Mouse (Mus musculus): ENCODE measurements around the gene Ergic2. TPM values are rescaled to one million over a fixed set of nuclear protein-coding genes. Genes with fewer than 3 reads are reported as not detected.

The Ergic2 gene
- 46.8 and 49.8 TPM in 2 replicates for polyA plus RNA-seq (2012; rRNA removed)

GRCm38 (mm10) chr6:148211897-148212680 lies at the start of gene Ergic2:
TSS of gene Ergic2 (minus strand) at chr6:148212374.

Other genes starting within 250 kb of the Ergic2 start
- gene Far2, start 165.1 kb downstream of the Ergic2 start, polyA plus RNA-seq (2012; rRNA removed) = 0.56 and 1.1 TPM in 2 replicates
- gene Tmtc1, start 232.0 kb upstream of the Ergic2 start, polyA plus RNA-seq (2012; rRNA removed) = 0.17 TPM in 2 replicates

All from liver, embryonic 18 days (tissue).